Mouse (Mus musculus) lung, postnatal 25 days (tissue): ENCODE measurements around the gene Rasgrf1.

Experiments
- DNase-seq: peaks from one replicate; pipeline ENCODE4 v3.0.0; 2022; ENCODE audit warnings: low spot score

Rasgrf1 gene

GRCm38 (mm10) chr9:89909131-89910010 is at the start of gene Rasgrf1:
TSS of gene Rasgrf1 (plus strand) at chr9:89909908.
- DNase-seq, result no peak

GRCm38 (mm10) chr9:89860145-89860544 is 49.6 kb upstream of the Rasgrf1 start:
- no peak for DNase-seq

- DNase-seq, result no peak
Measured at GRCm38 (mm10) chr9:89860584-89860983, 49.1 kb upstream of the Rasgrf1 start.

- no peak for DNase-seq
Measured at GRCm38 (mm10) chr9:89867141-89867540, 42.6 kb upstream of the Rasgrf1 start.

GRCm38 (mm10) chr9:89868093-89868729 is 41.5 kb upstream of the Rasgrf1 start:
- peak; percentile 10 for DNase-seq

GRCm38 (mm10) chr9:89869594-89869993 is 40.1 kb upstream of the Rasgrf1 start:
- DNase-seq, result no peak

GRCm38 (mm10) chr9:89870531-89871150 is 39.1 kb upstream of the Rasgrf1 start:
- DNase-seq, result no peak

- DNase-seq, result peak; percentile 57
Measured at GRCm38 (mm10) chr9:89872137-89872536, 37.6 kb upstream of the Rasgrf1 start.

GRCm38 (mm10) chr9:89874434-89874833 is 35.3 kb upstream of the Rasgrf1 start:
- peak; percentile 37 for DNase-seq

GRCm38 (mm10) chr9:89875551-89875950 is 34.2 kb upstream of the Rasgrf1 start:
- DNase-seq, result no peak

- DNase-seq, result no peak
Measured at GRCm38 (mm10) chr9:89878471-89879020, 31.2 kb upstream of the Rasgrf1 start.

- no peak for DNase-seq
Measured at GRCm38 (mm10) chr9:89879574-89879973, 30.1 kb upstream of the Rasgrf1 start.

GRCm38 (mm10) chr9:89881552-89881951 is 28.2 kb upstream of the Rasgrf1 start:
- no peak for DNase-seq

GRCm38 (mm10) chr9:89882583-89882982 is 27.1 kb upstream of the Rasgrf1 start:
- DNase-seq, result no peak

- DNase-seq, result no peak
Measured at GRCm38 (mm10) chr9:89885701-89886218, 23.9 kb upstream of the Rasgrf1 start.

- no peak for DNase-seq
Measured at GRCm38 (mm10) chr9:89891534-89892293, 18.0 kb upstream of the Rasgrf1 start.

- no peak for DNase-seq
Measured at GRCm38 (mm10) chr9:89892540-89893188, 17.0 kb upstream of the Rasgrf1 start.

- DNase-seq, result no peak
Measured at GRCm38 (mm10) chr9:89900111-89900824, 9.4 kb upstream of the Rasgrf1 start.

GRCm38 (mm10) chr9:89901184-89901583 is 8.5 kb upstream of the Rasgrf1 start:
- no peak for DNase-seq

GRCm38 (mm10) chr9:89902813-89903212 is 6.9 kb upstream of the Rasgrf1 start:
- no peak for DNase-seq
